Mouse (Mus musculus) thymus, postnatal 0 days (tissue): ENCODE measurements around the gene Ccdc170. TPM values are rescaled to one million over a fixed set of nuclear protein-coding genes. Genes with fewer than 3 reads are reported as not detected.

Experiments used
- DNase-seq: peaks from one replicate; pipeline ENCODE4 v3.0.0-alpha.2; 2015; ENCODE audit warnings: low spot score
- polyA plus RNA-seq: library from polyadenylated mRNA; unstranded; fragments of >200 nt; fragmentation: Nextera tagmentation; extraction: Ambion mirVana; gene quantifications from 2 replicates; pipeline ENCODE4 v1.2.1, GENCODE M21; 2015

Ccdc170 gene
- polyA plus RNA-seq, 1 experiment from 2014 or later: 0.23 TPM

DNA sequence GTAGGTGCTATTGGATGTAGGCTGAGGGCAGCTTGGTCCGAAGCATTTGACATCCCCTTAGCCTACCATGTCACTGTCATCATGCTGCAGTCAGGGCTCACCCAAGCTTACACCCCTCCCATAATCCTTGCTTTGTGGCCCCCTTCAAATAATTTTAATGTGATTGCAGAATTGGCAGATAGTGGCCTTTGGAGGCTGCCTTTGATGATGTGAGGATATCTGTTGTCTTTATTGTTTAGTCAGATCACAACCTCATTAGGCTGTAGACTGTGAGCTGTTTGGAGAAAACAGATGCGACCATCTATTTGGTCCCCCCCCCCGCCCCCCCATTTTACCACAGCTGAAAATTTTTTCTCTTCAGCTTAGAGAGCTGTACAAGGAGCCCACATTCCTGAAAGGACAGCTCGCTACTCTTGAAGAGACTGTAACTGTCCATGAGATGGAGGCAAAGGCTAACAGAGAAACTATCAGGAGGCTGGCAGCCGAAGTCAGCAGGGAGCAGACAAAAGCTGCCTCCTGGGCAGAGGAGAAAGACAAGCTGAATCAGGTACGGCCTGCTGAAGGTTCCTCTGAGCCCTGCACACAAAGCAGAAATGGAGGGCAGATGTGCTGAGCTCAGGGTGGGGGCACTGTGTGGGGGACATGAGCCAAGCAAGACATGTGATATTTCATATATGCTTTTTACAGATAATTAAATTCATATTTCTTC, 38.2 kb downstream of the Ccdc170 start:
- DNase-seq: no peak

DNA sequence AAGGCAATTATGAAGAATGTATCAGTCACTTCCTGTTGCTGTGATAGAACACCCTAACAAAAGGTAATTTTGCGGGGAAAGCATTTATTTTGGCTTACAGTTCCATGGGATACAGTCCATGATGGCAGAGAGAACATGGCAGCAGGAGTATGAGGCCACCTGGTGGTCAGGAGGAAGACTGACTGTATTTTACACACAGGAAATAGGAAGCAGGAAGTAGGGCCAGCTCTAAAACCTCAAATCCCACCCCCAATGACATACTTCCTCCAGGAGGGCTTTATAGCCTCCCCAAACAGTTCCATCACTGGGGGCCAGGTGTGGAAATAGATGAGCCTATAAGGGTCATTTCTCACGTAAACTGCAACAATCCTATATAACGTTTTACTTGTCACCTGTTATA, 39.8 kb downstream of the Ccdc170 start:
- no peak for DNase-seq

GRCm38 (mm10) chr10:4523078-4523477, 40.8 kb downstream of the Ccdc170 start:
- no peak for DNase-seq

DNA sequence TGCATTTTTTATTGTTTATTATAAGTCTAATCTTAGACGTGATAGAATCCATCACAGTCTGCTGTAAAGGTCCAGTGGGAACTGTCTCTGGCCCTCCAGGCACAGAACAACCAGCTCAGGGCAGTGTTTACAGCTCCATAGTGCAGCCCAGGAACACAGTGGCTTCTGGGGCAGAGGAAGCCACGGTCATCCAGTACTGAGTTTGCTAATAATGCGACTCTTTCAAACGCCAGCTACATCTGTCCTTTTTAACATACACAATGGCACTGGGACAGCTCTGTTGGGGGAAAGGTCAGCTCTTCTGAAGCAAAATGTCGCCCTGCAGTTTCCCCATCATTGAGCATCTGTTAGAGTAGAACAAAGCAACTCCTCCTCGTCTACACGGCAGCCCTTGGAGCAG, 45.7 kb downstream of the Ccdc170 start:
- no peak for DNase-seq

- no peak for DNase-seq
These were observed 48.4 kb downstream of the Ccdc170 start for GRCm38 (mm10) chr10:4530638-4531235.

DNA sequence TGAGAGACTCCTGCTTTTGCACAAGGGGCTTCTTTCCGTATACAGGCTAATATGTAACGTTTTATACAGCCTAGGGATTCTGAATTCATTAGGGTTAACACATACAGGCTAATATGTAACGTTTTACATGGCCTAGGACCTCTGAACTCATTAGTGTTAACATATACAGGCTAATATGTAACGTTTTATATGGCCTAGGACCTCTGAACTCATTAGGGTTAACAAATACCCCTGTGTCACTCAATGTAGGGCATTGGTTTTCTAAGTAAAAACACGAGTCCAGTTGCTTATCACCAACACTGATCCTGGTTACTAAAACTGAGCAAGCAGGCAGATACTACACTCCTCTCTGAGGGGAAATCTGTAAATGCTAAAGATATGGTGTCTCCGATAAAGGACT, 49.6 kb downstream of the Ccdc170 start:
- no peak for DNase-seq

- DNase-seq: no peak
These were observed 50.4 kb downstream of the Ccdc170 start for GRCm38 (mm10) chr10:4532731-4533130.

- no peak for DNase-seq
These were observed 51.6 kb downstream of the Ccdc170 start for GRCm38 (mm10) chr10:4533873-4534272.

- DNase-seq: no peak
These were observed 63.2 kb downstream of the Ccdc170 start for GRCm38 (mm10) chr10:4545550-4545949.

DNA sequence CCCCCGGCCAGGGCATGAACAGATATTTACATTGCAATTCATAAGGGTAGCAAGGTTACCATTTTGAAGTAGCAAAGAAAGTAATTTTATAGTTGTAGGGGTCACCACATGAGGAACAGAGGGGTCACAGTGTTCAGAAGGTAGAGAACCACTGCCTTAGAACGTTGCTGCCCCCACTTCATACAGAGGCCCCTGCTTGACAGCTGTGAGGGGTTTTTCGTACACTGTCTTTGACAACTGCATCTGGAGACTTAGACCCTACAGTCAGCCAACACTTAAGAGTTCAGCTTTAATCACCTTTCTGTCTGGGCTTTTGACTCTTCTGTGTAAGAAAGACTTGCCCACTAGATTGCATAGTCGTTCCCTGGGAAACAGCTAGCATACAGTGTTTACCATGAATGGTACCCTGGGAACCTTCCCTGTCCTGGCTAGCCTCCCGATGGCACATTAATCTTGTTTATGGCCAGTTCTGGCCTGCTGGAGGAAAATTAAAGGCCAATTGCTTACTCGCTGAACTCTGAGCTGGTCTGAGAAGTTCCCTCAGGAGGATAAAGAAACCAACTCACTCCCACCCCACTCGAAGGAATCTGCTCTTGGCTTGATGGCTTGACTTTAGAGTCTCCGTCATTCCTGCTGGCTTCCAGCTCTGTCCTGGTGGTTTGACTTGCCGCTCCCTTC, 71.3 kb downstream of the Ccdc170 start:
- DNase-seq: no peak

- DNase-seq: no peak
These were observed 74.6 kb downstream of the Ccdc170 start for GRCm38 (mm10) chr10:4556842-4557377.

DNA sequence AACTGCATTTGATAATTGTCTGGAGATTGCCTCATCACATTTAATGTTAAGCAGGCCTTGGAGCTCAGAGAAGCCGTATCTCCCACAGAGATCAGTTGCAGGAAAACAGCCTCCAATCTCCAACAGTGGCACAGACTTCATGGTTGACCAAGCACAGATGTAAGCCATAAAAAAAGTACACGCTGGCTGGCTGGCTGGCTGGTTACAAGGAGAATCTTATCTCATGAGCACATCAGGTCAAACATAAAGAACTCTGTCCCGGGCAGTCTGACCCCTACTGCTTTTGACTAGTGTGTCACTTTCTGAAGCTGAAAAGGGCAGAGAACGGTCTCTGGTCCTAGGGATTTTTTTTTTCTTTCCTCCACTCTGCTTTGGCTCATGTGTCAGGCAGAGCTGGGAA, 76.8 kb downstream of the Ccdc170 start:
- DNase-seq: no peak

DNA sequence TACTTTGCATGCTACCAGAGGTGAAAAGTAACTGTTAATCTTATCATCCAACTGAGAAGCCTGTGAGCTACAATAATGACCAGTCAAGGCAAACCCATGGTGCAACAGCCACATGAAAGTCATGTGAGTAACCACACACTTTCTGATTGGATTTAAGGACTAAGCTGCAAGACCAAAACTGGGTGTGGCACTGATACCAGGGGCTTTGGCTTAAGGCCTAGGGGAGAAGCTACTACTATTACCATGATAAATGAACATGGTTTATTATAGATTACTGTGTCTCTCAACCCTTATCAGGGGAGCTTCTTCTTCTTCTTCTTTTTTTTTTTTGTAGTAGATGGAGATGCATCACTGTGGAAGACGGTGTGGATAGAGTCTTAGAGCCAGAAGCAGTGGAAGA, 82.8 kb downstream of the Ccdc170 start:
- no peak for DNase-seq

GRCm38 (mm10) chr10:4570778-4571177, 88.5 kb downstream of the Ccdc170 start:
- DNase-seq: no peak

GRCm38 (mm10) chr10:4571304-4571703, 89.0 kb downstream of the Ccdc170 start:
- DNase-seq: no peak

- no peak for DNase-seq
These were observed 99.6 kb downstream of the Ccdc170 start for GRCm38 (mm10) chr10:4581905-4582304.

DNA sequence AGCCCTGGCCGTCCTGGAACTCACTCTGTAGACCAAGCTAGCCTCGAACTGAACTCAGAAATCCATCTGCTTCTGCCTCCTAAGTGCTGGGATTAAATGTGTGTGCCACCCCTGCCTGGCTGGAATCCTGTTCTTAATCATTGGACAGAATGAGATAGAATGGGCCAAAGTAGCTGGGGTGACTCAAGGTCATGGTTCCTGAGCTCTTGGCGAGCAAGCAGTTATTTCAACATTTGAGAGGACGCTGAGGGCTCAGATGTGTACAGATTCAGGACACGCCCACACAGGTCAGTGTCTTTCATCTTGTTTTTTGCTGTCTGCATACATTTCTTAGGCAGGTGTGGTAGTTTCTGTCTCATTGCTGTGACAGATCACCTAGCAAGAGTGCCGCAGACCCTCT, 104.4 kb downstream of the Ccdc170 start:
- no peak for DNase-seq

DNA sequence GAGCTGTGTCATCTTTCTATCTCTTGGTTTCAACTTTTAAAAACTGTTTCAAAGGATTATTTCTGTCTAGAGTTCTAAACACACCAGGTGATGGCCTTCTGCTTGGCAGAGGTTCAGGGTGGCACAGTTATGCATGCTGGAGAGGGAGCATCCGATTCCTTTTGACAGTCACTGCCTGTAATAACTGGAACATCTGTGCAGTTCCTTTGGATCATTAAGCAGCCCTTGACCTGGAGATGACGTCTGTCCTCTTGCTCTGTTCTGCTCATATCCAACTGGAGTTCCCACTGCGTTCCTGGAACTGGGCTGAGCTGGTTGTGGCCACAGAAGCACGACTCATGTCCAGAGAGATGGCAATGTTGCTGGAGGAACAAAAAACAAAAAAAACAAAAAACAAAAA, 107.3 kb downstream of the Ccdc170 start:
- no peak for DNase-seq

- no peak for DNase-seq
These were observed 108.7 kb downstream of the Ccdc170 start for GRCm38 (mm10) chr10:4590956-4591355.

DNA sequence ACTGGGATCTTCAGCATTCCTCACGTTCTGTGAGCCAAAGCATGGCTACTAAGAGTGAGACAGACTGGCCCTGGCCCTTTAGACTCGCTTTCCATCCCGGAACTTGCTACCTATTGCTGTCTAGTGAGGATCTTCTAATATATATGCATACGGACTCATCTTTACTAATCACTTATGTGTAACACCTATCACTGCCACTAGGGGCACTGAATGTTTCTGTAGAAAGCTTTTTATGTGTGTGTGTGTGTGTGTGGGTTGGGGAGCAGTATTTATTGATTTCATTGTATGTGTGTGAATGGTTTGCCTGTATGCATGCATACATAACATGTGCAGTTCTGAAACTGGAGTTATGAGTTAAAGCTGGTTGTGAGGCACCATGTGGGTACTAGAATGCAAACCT, 111.5 kb downstream of the Ccdc170 start:
- DNase-seq: peak; percentile 36

GRCm38 (mm10) chr10:4597211-4597610, 114.9 kb downstream of the Ccdc170 start:
- no peak for DNase-seq

DNA sequence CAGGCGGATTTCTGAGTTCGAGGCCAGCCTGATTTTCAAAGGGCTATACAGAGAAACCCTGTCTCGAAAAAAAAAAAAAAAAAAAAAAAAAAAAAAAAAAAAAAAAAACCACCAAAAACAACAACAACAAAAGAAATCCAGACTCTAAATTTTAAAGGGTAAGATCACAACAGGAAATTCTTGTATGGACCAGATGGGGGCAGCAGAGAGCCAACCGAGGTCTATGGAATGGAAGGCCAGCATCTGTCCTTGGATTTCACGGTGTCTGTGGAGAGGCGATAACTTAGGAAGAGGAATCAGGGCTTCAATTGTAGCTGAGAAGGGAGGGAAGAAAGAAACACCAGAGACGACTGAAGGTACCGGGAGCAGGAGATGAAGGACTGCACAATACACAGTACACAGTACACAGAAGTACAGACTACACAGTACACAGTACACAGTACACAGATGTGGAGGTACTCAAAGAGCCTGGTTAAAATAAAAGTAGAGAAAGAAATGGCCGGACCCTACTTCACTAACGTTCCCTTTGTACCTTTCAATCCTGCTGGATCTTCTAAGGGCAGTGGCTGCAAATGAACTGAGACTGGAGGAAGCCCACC, 116.0 kb downstream of the Ccdc170 start:
- DNase-seq: peak; percentile 45
